Mouse (Mus musculus): ENCODE measurements at regions not wholly inside any gene's neighbourhood (a gene's known extent, or its start where the extent isn't known, plus 50 kb on each side); places are given as distances from the start of the nearest gene placed in this dataset.

DNA sequence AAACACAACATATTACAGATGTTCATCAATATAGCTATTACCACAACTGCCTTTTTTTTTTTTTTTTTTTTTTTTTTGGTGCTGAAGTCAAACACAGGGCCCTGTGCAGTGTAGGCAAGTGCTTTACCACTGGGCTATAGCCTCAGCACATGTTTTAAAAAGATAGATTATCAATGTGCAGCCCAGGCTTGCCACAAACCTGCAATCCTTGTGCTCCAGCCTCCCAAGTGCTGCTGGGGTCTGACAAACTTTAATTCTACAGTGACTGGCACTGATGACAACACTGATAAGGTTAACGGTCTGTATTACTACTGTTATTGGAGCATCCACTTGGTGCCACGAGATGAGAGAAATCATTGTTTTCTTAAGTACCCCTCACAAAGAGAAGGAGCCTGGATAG, 95.3 kb upstream of the Got2 start:
- ATAC-seq (ENCODE audit: insufficient number of reproducible peaks, low FRiP score, low TSS enrichment), result no peak

DNA sequence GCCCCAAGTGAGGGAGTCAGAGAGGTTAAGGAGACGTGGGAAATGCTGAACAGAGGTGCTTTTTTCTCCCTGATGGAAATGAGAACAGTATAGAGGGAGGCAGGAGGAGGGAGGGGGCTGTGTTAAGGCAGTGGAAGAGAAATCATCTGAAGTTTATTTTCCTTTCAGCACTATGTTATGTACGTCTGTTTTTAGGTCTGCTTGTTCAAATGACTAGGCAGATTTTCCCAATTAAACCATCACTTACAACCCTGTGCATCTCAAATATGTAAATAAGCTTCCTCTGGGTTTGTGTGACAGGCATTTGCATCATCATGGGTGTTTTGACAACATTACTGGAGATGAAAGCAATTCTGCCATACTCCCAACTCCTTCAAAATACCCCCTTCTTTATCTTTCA, 92.1 kb upstream of the Got2 start:
- no peak for ATAC-seq (ENCODE audit: insufficient number of reproducible peaks, low FRiP score, low TSS enrichment)

DNA sequence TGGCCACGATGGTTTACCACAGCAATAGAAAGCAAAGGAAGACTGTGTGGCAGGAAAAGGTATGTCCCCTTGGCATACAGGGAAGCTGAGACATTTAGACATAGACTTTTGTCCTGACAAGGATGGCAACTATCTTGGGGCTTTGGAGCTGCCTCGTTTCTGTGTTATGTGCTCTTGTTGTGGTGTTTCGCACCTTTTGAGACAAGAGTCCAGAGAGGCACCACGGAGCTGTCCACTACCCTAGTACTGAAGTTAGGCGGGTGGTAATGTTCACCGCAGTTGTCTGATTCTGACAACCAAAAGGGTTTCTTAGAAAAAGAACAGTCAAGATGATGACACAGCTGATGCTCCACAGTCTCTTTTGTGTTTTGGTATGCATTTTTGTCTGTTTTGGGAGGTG, 90.9 kb upstream of the Got2 start:
- ATAC-seq (ENCODE audit: insufficient number of reproducible peaks, low FRiP score, low TSS enrichment), result no peak

DNA sequence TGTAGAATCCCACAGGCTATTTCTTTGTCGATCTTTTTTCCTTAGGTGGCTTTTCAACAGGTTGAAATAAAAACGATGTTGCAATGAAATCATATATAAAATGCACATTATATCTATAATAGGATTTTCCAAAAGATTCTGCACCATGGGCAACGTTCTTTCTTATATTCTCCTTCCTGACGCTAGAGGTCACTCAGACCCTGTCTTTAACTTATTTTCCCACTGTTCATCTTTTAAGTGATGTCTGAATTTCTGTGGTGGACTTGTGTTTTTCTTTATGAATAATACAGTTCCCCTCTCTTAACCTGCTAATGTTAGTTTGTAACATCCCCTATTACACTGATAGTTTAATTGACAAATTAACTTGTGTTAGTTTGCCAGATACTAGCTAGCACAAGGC, 86.5 kb upstream of the Got2 start:
- no peak for ATAC-seq (ENCODE audit: insufficient number of reproducible peaks, low FRiP score, low TSS enrichment)

- ATAC-seq (ENCODE audit: insufficient number of reproducible peaks, low FRiP score, low TSS enrichment), result no peak
These were observed 85.9 kb upstream of the Got2 start for GRCm38 (mm10) chr8:95974231-95974630.

DNA sequence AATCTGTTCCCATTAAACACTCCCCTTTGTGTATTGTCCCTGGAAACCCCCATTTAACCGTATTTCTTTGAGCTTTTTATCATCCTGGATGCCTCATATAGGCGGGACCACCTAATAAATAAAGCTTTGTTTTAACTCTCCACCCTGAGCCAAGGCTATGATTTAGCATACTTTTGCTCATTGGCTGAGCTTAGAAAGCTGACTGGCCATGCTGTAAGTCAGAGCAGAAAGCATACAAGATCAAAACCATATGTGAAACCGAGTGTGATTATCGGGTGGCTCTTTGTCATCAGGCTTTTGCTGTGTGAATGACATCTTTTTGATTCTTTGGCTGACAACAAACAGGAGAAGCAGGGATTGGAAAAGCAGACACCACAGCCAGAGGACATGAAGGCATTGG, 85.2 kb upstream of the Got2 start:
- ATAC-seq (ENCODE audit: insufficient number of reproducible peaks, low FRiP score, low TSS enrichment), result no peak

DNA sequence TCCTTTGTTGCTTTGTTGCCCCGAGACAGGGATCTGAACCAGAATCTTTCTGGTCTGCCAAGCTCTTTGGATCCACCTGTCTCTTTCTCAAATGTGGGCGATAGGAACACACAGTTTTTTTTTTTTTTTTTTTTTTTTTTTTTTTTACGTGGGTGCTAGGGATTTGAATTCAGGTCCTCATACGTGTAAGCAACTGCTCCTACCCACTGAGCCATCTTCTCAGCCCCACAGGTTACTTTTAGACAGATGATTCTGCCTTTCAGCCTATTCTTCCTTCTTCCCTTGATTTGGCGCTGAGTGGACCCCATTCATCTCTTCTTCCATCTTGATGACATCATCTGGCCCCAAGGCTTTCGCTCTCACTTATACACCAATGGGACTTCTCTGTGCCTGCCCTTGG, 80.5 kb upstream of the Got2 start:
- ATAC-seq (ENCODE audit: insufficient number of reproducible peaks, low FRiP score, low TSS enrichment), result no peak

GRCm38 (mm10) chr8:95966430-95966829, 78.1 kb upstream of the Got2 start:
- no peak for ATAC-seq (ENCODE audit: insufficient number of reproducible peaks, low FRiP score, low TSS enrichment)

- no peak for ATAC-seq (ENCODE audit: insufficient number of reproducible peaks, low FRiP score, low TSS enrichment)
These were observed 63.9 kb upstream of the Got2 start for GRCm38 (mm10) chr8:95952257-95952656.

GRCm38 (mm10) chr8:95951794-95952193, 63.4 kb upstream of the Got2 start:
- peak; percentile 45 for ATAC-seq (ENCODE audit: insufficient number of reproducible peaks, low FRiP score, low TSS enrichment)
